Mouse (Mus musculus): ENCODE results near the gene Apba2.

GRCm38 (mm10) chr7:64582358-64582757 lies 80.9 kb downstream of the Apba2 start:
- no peak for TF ChIP-seq CTCF (IDR thresholded peaks at IDR 0.05; ENCODE audit: control insufficient read depth, insufficient read depth, low read length)
- no peak for TF ChIP-seq POLR2A (IDR thresholded peaks at IDR 0.05; ENCODE audit: borderline replicate concordance, control insufficient read depth, low read depth, low read length)

Data from bone marrow, adult 2 months (tissue).